Mouse (Mus musculus) limb, embryonic 13.5 days (tissue): ENCODE data around the gene Syna. TPM values are rescaled to one million over a fixed set of nuclear protein-coding genes. Genes with fewer than 3 reads are reported as not detected.

Source experiments
- ATAC-seq: fragments of 200-750 bp; cut with Nextera tagmentation; 2 replicates; pipeline ENCODE4 v1.8.0; 2017; ENCODE audit warnings: low read depth, moderate number of reproducible peaks, moderate TSS enrichment; ENCODE audit not compliant: low FRiP score
- H3K27ac ChIP-seq: fragments of 300-500 bp; sonication (generic); 2 replicates; pipeline ENCODE4 v1.5.1; 2015; ENCODE audit warnings: inconsistent platforms, mild to moderate bottlenecking, moderate library complexity
- H3K27me3 ChIP-seq: fragments of 300-500 bp; sonication (generic); 2 replicates; pipeline ENCODE4 v1.6.1; 2015; ENCODE audit warnings: mild to moderate bottlenecking, inconsistent platforms
- H3K36me3 ChIP-seq: fragments of 300-500 bp; sonication (generic); 2 replicates; pipeline ENCODE4 v1.6.1; 2015; ENCODE audit warnings: inconsistent platforms, mild to moderate bottlenecking, moderate library complexity
- H3K4me1 ChIP-seq: fragments of 300-500 bp; sonication (generic); 2 replicates; pipeline ENCODE4 v1.6.1; 2015; ENCODE audit warnings: inconsistent platforms
- H3K4me2 ChIP-seq: fragments of 300-500 bp; sonication (generic); replicated peaks from 2 replicates; pipeline ENCODE4 v1.6.1; 2015; ENCODE audit warnings: inconsistent platforms, mild to moderate bottlenecking, moderate library complexity
- H3K4me3 ChIP-seq: fragments of 300-500 bp; sonication (generic); 2 replicates; pipeline ENCODE4 v1.5.1; 2015; ENCODE audit warnings: moderate library complexity, mild to moderate bottlenecking, inconsistent platforms
- H3K9ac ChIP-seq: fragments of 300-500 bp; sonication (generic); 2 replicates; pipeline ENCODE4 v1.6.1; 2015; ENCODE audit warnings: mild to moderate bottlenecking, inconsistent platforms
- H3K9me3 ChIP-seq: fragments of 300-500 bp; sonication (generic); 2 replicates; pipeline ENCODE4 v1.6.1; 2016; ENCODE audit warnings: inconsistent platforms
- WGBS: fragments of 180-500 bp; shearing (Covaris S2); methylation state at CpG from one replicate; pipeline ENCODE4 v1.1.7; 2015; 5-methylcytosine and 5-hydroxymethylcytosine counted together
- polyA plus RNA-seq: library from polyadenylated mRNA; unstranded; fragments of >200 nt; fragmentation: Nextera tagmentation; extraction: Ambion mirVana; gene quantifications from 2 replicates; pipeline ENCODE4 v1.2.1, GENCODE M21; 2015

Syna gene
- polyA plus RNA-seq, result 0.18 and 0.20 TPM in 2 replicates

DNA sequence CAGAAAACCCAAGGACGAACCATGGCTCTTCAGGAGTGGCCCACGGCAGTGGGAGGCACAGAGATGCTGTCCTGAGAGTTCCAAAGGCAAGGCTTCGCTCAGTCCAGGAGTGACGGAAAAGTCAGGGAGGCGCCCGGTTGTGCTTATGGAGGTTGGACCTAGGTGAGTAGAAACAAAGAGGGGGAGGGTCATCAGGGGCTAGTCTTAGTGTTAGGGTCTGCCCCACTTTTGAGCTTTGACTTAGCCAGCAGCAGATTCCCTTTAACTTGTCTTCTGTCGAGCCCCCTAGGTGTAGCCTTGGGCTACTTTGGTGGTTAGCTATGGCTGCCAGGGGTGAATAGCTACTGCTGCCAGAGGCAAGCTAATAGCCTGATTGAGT is at the start of gene Syna:
Gene Syna (minus strand): TSS at position 101 of the 379 bp plus-strand sequence.
- ATAC-seq, result no peak
- H3K4me3 ChIP-seq, result no peak within 1 kb of the TSS
- 88% methylated on average over 7 of the region's 7 CpGs for WGBS
- no peaks in the 10 kb centered on the region for H3K9me3 ChIP-seq
- H3K4me2 ChIP-seq, result no peak within 1 kb of the TSS
- H3K4me1 ChIP-seq, result peaks cover 7% of the 10 kb centered on the region
- no peaks in the 10 kb centered on the region for H3K36me3 ChIP-seq
- H3K27ac ChIP-seq, result no peak within 1 kb of the TSS
- H3K27me3 ChIP-seq, result no peaks in the 10 kb centered on the region
- no peak within 1 kb of the TSS for H3K9ac ChIP-seq

DNA sequence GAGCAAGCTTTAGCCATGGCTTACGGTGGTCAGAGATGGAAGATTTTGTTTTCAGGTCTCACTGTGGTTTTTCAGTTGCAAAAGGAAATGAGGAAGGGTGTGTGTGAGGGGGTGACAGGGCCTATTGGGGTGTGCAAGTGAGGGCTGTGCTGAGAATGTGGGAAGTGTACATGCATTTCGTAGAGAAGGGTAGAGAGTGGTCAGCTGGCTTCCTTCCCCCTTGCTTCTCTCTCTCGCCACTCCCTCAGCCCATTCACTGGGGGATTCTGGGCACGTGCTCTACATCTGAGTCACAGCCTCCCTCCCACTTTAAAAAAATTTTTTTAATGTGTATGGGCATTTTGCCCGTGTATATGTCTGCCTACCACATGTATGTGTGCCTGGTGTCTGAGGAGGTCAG is 47.1 kb upstream of the Syna start:
- ATAC-seq, result no peak
- WGBS, result 58% methylated on average over 5 of the region's 5 CpGs

GRCm38 (mm10) chr5:134606314-134606713 is 46.3 kb upstream of the Syna start:
- no peaks in the 10 kb centered on the region for H3K4me1 ChIP-seq
- no peak for ATAC-seq

More for the DNA sequence above, 47.1 kb upstream of the Syna start:
- Histone ChIP-seq H3K27me3 (no peaks in the 10 kb centered on the region), H3K4me2 (no peak overlapping the region), H3K9ac (no peak overlapping the region), H3K4me1 (no peaks in the 10 kb centered on the region), H3K4me3 (no peak overlapping the region), H3K36me3 (no peaks in the 10 kb centered on the region), H3K9me3 (no peaks in the 10 kb centered on the region), H3K27ac (no peak overlapping the region)

DNA sequence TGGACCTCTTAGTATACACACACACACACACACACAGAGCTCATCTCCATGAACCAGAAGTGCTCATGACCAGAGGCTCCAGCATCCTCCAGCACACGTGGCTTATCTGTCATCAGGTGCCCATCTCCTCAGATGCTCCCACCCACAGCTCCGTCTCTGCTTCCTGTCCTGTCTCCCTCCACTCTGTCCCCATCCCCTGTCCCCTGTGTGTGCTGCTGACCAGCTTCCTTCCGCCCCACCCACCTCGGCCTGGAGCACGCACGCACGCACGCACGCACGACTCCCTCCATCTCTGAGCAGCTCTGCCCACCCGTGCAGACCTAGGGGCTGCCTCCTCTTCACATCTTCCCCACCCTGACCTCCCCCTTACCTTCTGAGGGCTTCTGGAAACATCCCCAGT is 44.4 kb upstream of the Syna start:
- no peak for ATAC-seq
- H3K4me3 ChIP-seq, result no peak overlapping the region
- no peaks in the 10 kb centered on the region for H3K9me3 ChIP-seq
- H3K9ac ChIP-seq, result no peak overlapping the region
- H3K4me1 ChIP-seq, result peaks cover 11% of the 10 kb centered on the region
- no peak overlapping the region for H3K4me2 ChIP-seq
- no peak overlapping the region for H3K27ac ChIP-seq
- 90% methylated on average over 11 of the region's 11 CpGs for WGBS
- peaks cover 3% of the 10 kb centered on the region for H3K36me3 ChIP-seq
- H3K27me3 ChIP-seq, result no peaks in the 10 kb centered on the region

More at GRCm38 (mm10) chr5:134606314-134606713, 46.3 kb upstream of the Syna start:
- Histone ChIP-seq H3K9me3 (no peaks in the 10 kb centered on the region), H3K9ac (no peak overlapping the region), H3K4me3 (no peak overlapping the region), H3K27me3 (no peaks in the 10 kb centered on the region), H3K4me2 (no peak overlapping the region), H3K36me3 (no peaks in the 10 kb centered on the region), H3K27ac (no peak overlapping the region)

DNA sequence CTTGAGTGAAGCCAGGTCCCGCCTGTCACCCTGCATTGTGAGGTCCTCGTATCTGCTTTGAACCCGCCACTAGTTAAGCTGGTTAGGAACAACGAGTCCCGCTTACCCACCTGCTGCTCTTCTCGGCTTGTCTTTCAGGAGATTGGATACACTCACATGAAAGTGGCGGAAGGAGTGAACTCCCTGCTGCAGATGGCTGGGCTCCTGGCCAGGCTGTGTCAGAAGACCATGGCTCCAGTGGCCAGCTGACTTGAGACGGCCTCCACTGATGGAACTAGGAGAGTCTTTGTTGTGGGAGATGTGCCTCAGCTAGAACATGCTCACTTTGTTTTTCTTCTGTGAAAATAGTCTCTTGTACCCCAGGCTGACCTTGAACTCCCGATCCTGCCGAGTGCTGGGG is 37.7 kb upstream of the Syna start:
- 90% methylated on average over 10 of the region's 10 CpGs for WGBS
- Histone ChIP-seq H3K9me3 (no peaks in the 10 kb centered on the region), H3K27me3 (no peaks in the 10 kb centered on the region), H3K4me3 (no peak overlapping the region), H3K9ac (no peak overlapping the region), H3K36me3 (peaks cover 67% of the 10 kb centered on the region), H3K27ac (no peak overlapping the region), H3K4me2 (no peak overlapping the region), H3K4me1 (peaks cover 13% of the 10 kb centered on the region)
- no peak for ATAC-seq

GRCm38 (mm10) chr5:134593093-134593492 is 33.1 kb upstream of the Syna start:
- H3K27me3 ChIP-seq, result no peaks in the 10 kb centered on the region
- H3K36me3 ChIP-seq, result peaks cover 95% of the 10 kb centered on the region
- no peak overlapping the region for H3K9ac ChIP-seq
- no peak overlapping the region for H3K4me3 ChIP-seq
- no peak for ATAC-seq
- H3K27ac ChIP-seq, result no peak overlapping the region
- H3K4me1 ChIP-seq, result no peaks in the 10 kb centered on the region
- H3K4me2 ChIP-seq, result no peak overlapping the region
- WGBS, result 87% methylated on average over 9 of the region's 9 CpGs
- no peaks in the 10 kb centered on the region for H3K9me3 ChIP-seq

GRCm38 (mm10) chr5:134592026-134592581 is 32.1 kb upstream of the Syna start:
- no peaks in the 10 kb centered on the region for H3K4me1 ChIP-seq
- H3K4me3 ChIP-seq, result no peak overlapping the region
- WGBS, result 89% methylated on average over 11 of the region's 11 CpGs
- no peak overlapping the region for H3K9ac ChIP-seq
- no peaks in the 10 kb centered on the region for H3K27me3 ChIP-seq
- no peak for ATAC-seq
- H3K9me3 ChIP-seq, result no peaks in the 10 kb centered on the region
- H3K4me2 ChIP-seq, result no peak overlapping the region
- H3K27ac ChIP-seq, result no peak overlapping the region
- H3K36me3 ChIP-seq, result peaks cover 92% of the 10 kb centered on the region

- H3K27ac ChIP-seq, result no peak overlapping the region
- H3K36me3 ChIP-seq, result peaks cover 78% of the 10 kb centered on the region
- no peaks in the 10 kb centered on the region for H3K9me3 ChIP-seq
- no peaks in the 10 kb centered on the region for H3K4me1 ChIP-seq
- H3K4me2 ChIP-seq, result no peak overlapping the region
- WGBS, result 87% methylated on average over 3 of the region's 3 CpGs
- H3K4me3 ChIP-seq, result no peak overlapping the region
- ATAC-seq, result no peak
- no peak overlapping the region for H3K9ac ChIP-seq
- H3K27me3 ChIP-seq, result no peaks in the 10 kb centered on the region
Observed at GRCm38 (mm10) chr5:134589900-134590299, 29.9 kb upstream of the Syna start.

DNA sequence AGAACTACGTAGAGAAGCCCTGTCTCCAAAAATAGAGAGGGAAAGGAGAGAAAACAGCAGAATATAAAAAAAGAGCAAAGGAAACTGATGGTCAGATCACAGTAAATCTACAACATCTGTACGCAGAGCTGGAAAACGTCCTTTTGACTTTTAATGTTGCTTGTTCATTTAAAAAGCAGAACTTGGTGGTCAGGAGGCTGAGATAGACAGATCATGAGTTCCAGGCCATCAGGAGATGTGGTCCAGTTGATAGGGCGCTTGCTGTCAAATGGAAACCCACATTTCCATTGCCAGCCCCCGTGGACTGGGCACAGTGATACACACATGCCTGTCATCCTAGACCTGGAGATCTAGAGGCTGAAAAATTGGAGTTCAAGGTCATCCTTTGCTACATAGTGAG is 24.8 kb upstream of the Syna start:
- Histone ChIP-seq H3K27me3 (no peaks in the 10 kb centered on the region), H3K9ac (no peak overlapping the region), H3K4me3 (no peak overlapping the region), H3K27ac (no peak overlapping the region), H3K9me3 (no peaks in the 10 kb centered on the region), H3K4me1 (peaks cover 14% of the 10 kb centered on the region), H3K36me3 (peaks cover 30% of the 10 kb centered on the region), H3K4me2 (no peak overlapping the region)
- no peak for ATAC-seq
- 88% methylated on average over 5 of the region's 5 CpGs for WGBS

- 74% methylated on average over 3 of the region's 3 CpGs for WGBS
- Histone ChIP-seq H3K4me2 (peak overlapping the region; percentile 92), H3K4me3 (peak overlapping the region; percentile 94), H3K27ac (no peak overlapping the region), H3K4me1 (peaks cover 14% of the 10 kb centered on the region), H3K36me3 (peaks cover 24% of the 10 kb centered on the region), H3K9me3 (no peaks in the 10 kb centered on the region), H3K27me3 (no peaks in the 10 kb centered on the region), H3K9ac (peak overlapping the region; percentile 86; the same call in 1 of the 2 replicates)
- no peak for ATAC-seq
Observed at GRCm38 (mm10) chr5:134583884-134584213, 23.9 kb upstream of the Syna start.

DNA sequence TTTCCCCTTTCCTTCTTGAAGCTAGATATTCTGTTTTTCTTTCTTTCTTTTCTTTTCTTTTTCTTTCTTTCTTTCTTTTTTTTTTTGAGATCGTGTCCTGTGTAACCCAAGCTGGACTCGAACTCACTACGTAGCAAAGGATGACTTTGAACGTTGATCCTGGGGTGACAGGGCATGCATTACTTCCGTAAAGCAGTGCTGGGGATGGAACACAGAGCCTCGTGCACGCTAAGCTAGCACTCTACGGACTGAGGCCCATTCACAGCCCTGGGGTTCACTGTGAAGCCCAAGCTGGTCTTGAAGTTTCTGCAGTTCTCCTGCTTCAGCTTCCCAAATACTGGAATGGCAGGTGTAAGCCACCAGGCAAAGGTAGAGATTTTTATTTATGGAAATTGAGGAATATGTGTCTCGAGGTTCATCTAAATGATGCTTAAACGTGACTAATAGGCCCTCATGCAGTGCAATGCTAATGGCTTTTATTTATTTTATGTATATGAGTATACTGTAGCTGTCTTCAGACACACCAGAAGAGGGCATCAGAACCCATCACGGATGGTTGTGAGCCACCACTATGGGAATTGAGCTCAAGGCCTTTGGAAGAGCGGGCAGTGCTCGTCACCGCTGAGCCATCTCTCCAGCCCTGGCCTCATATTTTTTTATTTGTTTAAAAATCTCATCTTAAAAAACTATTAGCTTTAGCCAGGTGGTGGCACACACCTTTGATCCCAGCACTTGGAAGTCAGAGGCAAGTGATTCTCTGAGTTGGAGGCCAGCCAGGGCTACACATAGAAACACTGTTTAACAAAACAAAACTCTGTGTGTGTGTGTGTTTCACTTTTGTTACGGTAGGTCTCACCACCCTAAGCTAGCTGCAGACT is 23.3 kb upstream of the Syna start:
- H3K27me3 ChIP-seq, result no peaks in the 10 kb centered on the region
- peak overlapping the region; percentile 94 for H3K4me3 ChIP-seq
- H3K36me3 ChIP-seq, result peaks cover 18% of the 10 kb centered on the region
- no peak for ATAC-seq
- H3K9ac ChIP-seq, result peak overlapping the region; percentile 86
- H3K9me3 ChIP-seq, result no peaks in the 10 kb centered on the region
- peak overlapping the region; percentile 92 for H3K4me2 ChIP-seq
- peaks cover 14% of the 10 kb centered on the region for H3K4me1 ChIP-seq
- no peak overlapping the region for H3K27ac ChIP-seq
- WGBS, result 29% methylated on average over 15 of the region's 15 CpGs

DNA sequence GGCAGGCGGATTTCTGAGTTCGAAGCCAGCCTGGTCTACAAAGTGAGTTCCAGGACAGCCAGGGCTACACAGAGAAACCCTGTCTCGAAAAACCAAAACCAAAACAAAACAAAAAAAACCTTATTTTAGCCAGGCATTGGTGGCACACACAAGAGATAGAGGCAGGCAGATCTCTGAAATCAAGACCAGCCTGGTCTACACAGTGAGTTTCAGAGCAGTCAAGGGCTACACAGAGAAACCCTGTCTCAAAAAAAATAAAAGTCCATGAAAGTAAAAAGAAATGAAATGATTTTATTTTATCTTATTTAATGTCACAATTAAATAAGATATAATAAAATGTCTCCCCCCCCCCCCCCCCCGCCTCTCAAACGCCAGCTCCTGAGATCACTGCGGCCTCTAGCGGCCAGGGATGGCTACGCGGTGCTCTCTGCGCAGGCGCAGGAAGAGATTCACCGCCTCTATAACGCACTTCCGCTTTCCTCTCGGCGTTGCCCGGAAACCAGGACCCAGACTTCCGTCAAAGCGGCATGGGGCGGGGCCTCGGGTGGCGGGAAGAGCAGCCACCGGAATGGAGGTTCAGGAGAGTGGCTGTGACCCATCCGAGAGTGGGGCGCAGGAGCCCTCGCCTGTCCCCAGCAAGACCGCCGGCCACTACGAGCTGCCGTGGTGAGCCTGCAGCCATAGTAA is 22.4 kb upstream of the Syna start:
- peak overlapping the region; percentile 92 for H3K4me2 ChIP-seq
- peaks cover 13% of the 10 kb centered on the region for H3K36me3 ChIP-seq
- peak overlapping the region; percentile 86 for H3K9ac ChIP-seq
- no peaks in the 10 kb centered on the region for H3K9me3 ChIP-seq
- H3K4me1 ChIP-seq, result peaks cover 14% of the 10 kb centered on the region
- 9% methylated on average over 23 of the region's 30 CpGs for WGBS
- H3K27me3 ChIP-seq, result no peaks in the 10 kb centered on the region
- peak overlapping the region; percentile 94 for H3K4me3 ChIP-seq
- H3K27ac ChIP-seq, result no peak overlapping the region
- peak; percentile 95 for ATAC-seq
